Mouse (Mus musculus) heart, postnatal 14 days (tissue): ENCODE results near the gene Myl7. TPM values are rescaled to one million over a fixed set of nuclear protein-coding genes. Genes with fewer than 3 reads are reported as not detected.
"Not testable (repeated sequence)": the region's sequence is repeated elsewhere in the genome, so short reads cannot be mapped to it uniquely, and the experiment has no call there.

Experiments used
- DNase-seq, 2 experiments: peaks; one replicate each; pipeline ENCODE4 v3.0.0; 2021 to 2022
- intact Hi-C: fragments of 180-260 bp; cut with DNase I; formaldehyde crosslinking; loops from one replicate; pipeline ENCODE4 v1.15.1; 2025
- long read RNA-seq, 2 experiments: library from polyadenylated mRNA; stranded (forward); transcript quantifications; one replicate each; pipeline ENCODE4 v2.0.0; 2021
- total RNA-seq, 2 experiments: library from RNA; stranded (reverse); gene quantifications; 2 replicates each; pipeline ENCODE4 v1.2.3; 2021

The Myl7 gene
- 100 to 1,000 TPM; 304 to 849 TPM for total RNA-seq
- long read RNA-seq, experiment 1, transcript Myl7-201 (7 exons, 590 nt), result major isoform, 71 of 161 reads
- long read RNA-seq, experiment 1, partial matches to known transcripts, result 86 of 161 reads
- long read RNA-seq, experiment 1, other reads (novel, unspliced or antisense), result 4 of 161 reads
- long read RNA-seq, experiment 2, transcript Myl7-201 (7 exons, 590 nt), result major isoform, 202 of 406 reads
- long read RNA-seq, experiment 2, partial matches to known transcripts, result 194 of 406 reads
- long read RNA-seq, experiment 2, other reads (novel, unspliced or antisense), result 10 of 406 reads

DNA sequence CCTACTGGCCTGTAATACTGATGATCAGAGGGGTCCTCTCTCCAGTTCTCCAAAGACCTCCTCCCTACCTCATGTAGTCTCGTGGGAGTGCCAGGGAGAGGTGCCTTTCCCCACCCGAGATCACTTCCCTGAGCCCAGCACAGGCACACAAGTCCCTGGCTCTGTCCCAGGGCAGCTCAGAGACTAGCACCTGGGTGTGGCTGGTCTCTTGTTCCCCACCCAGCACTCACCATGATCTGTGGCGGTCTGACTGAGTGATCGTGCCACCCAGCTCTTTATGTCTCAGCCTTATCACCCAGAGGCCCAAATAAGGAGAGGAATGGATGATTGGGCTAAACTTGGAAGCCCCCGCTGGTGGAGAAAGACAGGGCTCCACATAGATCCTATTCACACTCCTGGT lies at the start of gene Myl7:
Gene Myl7, minus strand, starts transcription at position 252 of the 400 bp plus-strand sequence.
- intact Hi-C loops, result no loop called here
- DNase-seq, result no peak

DNA sequence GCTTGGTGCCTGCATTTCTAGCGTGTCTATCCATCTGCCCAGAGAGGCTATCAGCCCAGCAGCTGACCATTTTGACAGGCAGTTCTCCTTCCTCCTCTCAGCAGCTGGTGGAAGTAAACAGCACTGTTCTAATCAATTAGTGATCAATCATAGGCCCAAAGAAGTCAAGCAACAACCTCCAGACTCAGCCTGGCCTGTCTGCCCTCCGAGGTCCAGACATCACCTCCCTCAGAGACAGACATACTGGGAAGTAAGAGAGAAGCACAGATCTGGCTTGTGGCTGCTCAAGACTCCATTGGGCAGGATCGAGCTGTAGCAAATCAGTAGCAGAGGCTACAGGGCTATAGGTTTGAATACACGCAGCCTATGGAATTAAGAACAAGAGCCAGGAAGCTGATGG lies 49.2 kb upstream of the Myl7 start:
- DNase-seq, result no peak
- intact Hi-C loops, result no loop called here

DNA sequence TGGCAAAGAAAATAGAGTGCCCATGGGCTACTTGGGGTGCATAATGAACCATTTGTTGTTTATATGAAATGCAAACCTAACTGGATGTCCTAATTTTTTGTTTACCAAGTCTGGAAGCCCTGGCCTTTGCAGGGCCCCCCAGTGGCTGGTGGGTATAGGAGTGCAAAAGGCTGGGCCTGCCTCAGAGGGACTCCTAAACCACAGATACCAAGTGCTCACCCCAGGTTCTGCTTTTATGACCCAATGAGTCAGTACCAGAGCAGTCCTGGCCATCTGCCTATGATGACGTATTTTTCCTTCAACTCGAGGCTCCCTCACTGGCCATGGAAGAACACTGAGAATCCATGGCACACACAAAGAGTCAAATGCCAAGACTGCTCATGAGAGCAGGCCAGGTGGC lies 46.5 kb upstream of the Myl7 start:
- intact Hi-C loops, result no loop called here
- no peak for DNase-seq

DNA sequence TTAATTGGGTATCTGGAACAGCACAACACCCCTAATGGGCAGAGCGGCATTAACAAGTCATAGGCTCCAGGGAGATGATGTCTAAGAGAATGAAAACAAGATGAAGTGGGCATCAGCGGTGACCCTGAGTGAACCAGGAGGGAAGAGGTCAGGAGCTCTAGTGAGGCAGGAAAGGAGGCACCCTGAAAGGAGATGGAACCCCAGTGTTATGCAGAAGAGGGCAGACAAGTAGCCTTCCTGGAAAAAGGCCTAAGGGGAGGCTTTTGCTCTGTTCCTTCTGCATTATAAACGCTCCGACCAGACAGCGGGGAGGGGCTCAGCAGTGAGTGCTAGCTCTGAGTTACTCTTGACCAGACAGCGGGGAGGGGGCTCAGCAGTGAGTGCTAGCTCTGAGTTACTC lies 44.4 kb upstream of the Myl7 start:
- no peak for DNase-seq
- intact Hi-C loops, result no loop called here

DNA sequence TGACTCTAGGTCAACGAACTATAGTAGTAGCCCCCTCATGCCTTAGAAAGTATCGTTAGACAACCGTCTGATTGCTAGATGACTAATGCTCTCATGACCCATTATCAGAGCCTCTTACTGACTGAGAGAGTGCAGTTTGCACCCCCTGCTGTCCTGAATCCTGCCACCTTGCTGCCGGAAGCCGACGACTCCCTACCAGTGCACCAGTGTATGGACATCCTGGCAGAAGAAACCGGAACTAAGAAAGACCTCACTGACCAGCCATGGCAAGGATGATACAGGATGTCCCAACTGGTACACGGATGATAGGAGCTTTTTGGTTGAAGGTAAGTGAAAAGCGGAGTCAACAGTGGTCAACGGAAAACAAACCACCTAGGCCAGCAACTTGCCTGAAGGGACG lies 35.9 kb upstream of the Myl7 start:
- DNase-seq, intact Hi-C loops: not testable (repeated sequence)

DNA sequence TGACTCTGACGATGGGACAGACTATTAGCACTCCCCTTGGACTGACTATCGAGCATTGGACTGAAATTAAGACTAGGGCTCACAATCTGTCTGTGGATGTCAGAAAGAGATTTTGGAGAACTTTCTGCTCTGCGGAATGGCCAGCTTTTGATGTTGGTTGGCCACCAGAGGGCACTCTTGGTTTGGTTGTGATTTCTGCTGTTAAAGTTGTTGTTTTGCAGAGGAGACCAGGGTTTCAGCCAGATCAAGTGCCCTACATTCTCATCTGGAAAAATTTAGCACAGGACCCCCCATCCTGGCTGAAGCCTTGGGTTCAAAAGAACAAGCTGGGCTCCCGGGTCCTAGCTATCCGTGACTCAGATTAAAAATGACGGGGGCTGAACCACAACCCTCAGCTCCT lies 33.4 kb upstream of the Myl7 start:
- intact Hi-C loops, DNase-seq: not testable (repeated sequence)

DNA sequence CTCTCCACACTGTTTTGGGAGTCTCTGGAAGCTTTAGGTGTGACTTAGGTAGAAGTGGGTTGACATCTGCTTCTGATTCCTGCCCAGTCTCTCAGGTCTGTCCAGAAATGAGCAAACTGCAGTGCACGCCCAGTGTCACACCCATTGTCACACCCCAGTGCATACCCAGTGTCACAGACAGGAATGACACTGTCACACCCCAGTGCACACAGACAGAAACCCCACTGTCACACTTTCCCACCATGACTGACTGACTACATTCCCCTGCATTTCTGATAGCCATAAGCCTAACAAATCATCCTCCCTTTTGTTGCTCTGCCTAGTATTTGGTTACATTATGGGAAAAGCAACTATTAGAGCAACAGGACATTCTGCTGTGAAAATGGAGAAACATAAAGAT lies 32.0 kb upstream of the Myl7 start:
- intact Hi-C loops, result no loop called here
- no peak for DNase-seq

DNA sequence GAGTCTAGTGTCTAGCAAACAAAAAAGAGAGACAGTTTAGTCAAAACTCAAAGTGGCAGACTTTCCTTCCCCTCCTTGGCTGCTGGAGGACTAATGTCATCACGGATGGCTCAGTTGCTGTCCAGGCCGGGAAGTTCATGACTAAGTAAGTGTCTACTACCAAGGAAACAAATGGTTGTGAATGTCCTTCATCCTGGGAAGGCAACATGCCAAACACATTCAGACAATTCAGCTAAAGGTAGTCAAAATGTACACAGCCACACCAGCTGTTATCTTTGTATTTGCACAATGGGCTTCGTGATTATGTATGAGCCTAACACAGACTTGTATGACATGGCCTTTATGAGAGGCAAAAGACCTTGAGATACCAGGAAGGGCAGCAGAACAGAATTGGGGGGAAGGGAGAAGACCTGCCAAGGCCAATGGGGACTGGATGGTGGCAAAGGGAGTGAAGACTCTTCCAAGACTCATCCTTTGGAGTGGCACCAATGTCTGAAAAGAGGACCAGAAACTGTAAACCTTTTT lies 28.2 kb upstream of the Myl7 start:
- intact Hi-C loops, result no loop called here

DNA sequence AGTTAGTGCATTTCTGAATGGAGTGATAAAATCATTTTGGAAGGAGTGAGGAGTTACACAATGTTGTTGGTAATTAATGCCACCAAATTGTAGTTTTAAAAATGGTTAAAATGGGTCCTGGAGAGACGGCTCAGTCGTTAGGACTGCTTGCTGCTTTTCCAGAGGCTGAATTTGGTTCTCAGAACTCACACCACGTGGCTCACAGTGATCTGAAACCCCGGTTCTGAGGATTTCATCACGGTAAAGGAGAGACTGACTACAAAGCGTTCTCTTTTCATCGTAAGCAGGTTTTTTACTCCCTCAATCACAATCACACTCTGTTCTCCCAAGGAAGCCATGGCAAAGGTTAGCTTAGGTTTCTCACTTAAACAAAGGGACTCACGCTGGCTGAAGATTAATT lies 26.1 kb upstream of the Myl7 start:
- intact Hi-C loops, result no loop called here

More for the DNA sequence above, 28.2 kb upstream of the Myl7 start:
- no peak for DNase-seq

DNA sequence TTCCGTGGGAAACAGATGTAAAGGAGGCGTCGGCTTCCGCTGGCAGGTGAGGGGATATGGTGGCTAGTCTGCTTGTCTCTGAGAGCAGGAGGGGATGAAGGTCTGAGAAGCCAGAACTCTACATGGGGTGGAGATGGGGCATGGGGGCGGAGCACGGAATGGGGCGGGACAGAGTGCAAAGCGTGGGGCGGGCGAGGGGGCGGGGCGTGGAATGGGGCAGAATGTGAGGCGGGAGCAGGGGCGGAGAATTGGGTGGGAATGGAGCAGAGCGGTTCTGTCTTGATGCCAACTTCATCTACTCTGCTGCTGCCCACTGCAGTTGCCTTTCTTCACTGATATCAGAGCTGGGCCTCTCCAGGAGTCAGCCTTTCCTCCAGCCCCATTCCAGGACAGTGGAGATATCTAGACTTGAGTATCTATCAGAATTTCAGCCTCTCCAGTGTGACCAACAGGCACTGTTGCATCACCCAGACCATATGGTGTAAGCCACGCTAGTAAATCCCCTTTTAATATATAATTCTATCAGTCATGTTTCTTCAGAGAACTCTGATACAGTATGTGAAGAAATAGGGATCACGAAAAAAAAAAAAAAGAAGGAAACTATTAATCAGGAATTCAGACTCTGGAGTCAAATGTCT lies 21.9 kb upstream of the Myl7 start:
- intact Hi-C loops, result no loop called here
- no peak for DNase-seq

More for the DNA sequence above, 26.1 kb upstream of the Myl7 start:
- DNase-seq, result no peak

DNA sequence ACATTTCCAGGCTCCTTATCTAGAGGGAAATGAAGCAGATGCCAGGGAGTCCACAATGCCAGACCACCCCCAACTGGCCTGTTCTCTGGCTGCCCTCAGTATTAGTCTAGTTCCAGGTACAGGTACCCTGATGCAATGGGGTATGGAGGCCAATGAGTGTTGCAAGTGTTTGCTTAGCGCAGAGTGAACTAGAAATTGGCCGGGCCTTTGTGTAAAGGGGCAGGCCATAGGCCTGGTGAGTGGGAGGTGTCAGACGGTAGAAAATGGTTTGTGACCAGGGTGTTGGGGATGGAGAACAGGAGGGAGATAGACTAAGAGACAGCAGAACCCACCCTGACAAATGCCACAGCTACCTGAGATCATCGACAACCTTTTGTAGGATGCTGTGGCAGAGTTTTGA lies 21.0 kb upstream of the Myl7 start:
- no peak for DNase-seq
- intact Hi-C loops, result no loop called here

DNA sequence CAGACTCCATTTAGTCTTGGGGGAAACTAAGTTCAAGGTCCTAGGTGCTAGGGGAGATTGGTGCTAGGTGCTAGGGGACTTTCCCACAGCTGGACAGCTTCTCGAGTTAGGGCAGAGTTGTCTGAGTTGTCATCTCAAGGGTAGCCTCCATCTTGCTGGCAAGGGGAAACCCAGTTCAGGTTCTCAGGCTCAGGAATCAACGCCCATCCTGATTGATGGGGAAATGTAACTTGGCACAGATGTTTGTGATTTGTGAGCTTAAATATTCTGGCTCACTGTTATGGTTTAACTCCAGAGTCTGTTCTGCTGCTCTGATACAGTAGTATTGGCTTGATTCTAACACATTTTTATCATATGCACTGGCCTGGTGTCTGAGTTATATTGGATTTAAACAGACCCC lies 19.5 kb upstream of the Myl7 start:
- intact Hi-C loops, result no loop called here

DNA sequence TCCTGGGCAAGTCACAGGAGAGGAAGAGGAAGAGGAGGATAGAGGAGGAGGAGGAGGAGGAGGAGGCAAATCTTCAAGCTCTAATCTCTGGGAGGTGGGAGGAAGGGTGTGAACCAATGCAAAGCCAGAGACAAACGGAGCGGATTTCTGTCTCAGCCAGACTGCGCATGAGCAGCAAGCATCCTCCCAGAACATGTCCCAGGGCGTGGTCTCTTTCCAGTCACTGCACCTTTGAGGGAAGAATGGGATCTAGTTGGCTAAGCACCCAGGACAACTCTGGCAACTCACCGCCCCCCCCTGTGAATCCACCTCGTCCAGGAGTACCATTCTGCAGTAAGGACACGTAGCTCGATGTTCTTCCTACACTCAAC lies 17.6 kb upstream of the Myl7 start:
- DNase-seq, result peak in 1 of 2 experiments; percentile 40
- intact Hi-C loops, result no loop called here

More for the DNA sequence above, 19.5 kb upstream of the Myl7 start:
- no peak for DNase-seq

DNA sequence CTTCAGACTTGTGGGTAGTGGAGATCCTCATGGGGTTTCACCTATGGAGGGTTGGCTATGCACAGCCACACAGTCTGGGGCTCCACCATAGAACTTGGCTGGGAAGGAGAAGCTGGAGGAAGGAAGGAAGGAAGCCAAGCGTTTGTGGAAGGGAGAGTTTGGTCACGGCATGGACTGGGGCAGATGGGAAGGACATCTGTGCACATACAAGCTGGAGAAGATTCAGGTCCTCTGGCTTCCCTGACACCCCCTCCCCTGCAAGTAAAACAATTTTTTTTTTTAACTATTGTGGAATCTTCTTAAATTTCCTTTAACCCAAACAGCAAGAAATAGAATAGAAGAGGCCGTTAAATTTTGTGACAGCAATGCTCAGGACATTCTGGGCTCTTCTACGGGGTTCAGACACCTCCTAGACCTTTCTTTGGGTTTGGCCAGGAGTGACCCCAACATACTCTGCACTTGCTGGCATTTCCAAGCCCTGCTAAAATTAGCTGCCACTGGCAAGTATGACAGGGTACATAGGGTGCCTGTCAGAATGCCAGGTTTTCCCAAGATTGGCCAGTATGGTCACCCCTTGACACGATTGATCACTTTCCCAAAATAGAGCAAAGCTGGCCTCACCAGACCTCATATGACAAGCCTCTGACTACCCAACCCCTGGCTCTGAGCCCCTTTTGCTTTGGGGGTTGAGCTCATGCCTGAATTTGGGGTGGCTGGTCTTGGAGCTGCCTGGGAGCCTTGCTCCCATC lies 17.0 kb upstream of the Myl7 start:
- intact Hi-C loops, result no loop called here

DNA sequence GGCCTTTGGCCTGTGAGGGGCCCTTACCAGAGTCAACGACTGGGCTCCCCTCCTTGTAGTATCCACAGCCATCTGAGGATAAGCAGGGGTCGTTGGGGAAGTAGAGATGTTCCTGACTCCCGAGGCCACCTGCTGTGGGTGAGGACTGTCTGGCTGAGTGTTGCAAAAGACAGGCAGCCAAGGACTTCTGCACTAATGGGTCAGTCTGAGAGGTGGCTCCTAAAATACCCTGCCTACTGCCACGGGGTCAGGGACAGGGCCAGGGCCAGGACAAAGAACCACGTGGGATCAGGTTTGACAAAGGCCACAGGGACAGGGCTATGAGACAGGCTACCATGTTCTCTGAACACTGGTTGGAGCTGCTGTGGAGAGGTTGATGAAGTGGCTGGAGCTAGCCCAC lies 16.4 kb upstream of the Myl7 start:
- no peak for DNase-seq
- intact Hi-C loops, result no loop called here

More for the DNA sequence above, 17.0 kb upstream of the Myl7 start:
- peak; percentile 53 to 64 for DNase-seq

DNA sequence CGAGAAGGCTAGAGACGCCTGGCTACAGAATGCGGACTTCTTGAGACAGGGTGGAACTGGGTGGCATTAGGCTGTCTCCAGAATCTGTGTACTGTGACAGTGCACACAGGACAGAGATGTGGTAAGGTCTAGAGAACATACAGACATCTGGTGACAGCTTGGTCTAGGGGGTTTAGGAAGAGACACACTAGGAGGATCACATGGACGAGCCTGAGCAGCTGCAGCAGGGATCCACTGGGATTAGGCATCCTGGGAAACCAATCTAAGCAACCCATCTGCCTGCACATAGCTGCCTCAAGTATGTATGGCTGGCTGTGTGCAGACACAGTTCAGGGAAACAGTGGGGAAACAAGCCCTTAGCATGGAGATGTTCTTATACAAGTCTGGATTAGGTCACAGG lies 15.4 kb upstream of the Myl7 start:
- no peak for DNase-seq
- intact Hi-C loops, result loop anchor here (2.0 kb wide), 1 partner anchor 27 kb away; no protein-coding TSS in a partner anchor

DNA sequence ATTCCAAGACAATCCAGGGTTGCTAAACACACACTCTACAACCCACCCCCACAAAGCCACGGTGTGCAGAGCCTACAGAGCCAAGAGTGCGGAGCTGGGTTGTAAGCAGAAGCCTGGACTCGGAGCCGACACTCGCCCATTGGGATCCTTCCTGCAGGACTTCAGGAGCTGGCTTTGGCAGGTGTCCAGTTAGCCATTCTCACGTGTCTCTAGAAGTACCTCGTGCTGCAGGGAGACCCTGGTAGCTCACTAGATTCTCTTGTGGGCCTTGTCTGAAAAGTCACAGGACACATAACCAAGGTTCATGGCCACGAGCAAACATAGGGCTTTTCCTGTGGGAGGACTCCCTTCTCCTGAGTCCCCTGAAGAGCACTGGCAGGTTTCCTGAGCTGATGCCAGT lies 14.7 kb upstream of the Myl7 start:
- intact Hi-C loops, result loop anchor here (2.0 kb wide), 1 partner anchor 26 kb away; no protein-coding TSS in a partner anchor

DNA sequence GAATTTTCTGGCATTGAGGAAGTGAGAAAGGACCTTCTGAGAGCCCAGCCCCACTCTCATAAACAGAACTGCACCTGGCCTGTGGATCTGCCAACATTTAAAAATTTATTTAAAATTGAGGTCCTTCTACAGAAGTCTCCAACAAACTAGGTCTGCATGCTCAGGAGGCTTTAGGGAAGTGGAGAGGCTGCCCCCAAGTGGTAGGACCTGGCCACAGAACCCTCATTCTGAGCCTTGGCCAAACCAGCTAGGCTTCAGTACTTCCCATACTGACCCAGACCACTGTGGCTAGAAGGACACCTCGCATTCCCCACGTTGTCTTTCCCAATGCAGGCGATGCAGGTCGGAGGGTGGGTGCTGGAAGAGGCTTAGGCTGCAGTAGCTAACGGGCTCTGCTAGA lies 14.1 kb upstream of the Myl7 start:
- intact Hi-C loops, result loop anchor here (2.0 kb wide), 1 partner anchor 26 kb away; no protein-coding TSS in a partner anchor
- peak; percentile 65 to 77 for DNase-seq

More for the DNA sequence above, 14.7 kb upstream of the Myl7 start:
- DNase-seq, result no peak

DNA sequence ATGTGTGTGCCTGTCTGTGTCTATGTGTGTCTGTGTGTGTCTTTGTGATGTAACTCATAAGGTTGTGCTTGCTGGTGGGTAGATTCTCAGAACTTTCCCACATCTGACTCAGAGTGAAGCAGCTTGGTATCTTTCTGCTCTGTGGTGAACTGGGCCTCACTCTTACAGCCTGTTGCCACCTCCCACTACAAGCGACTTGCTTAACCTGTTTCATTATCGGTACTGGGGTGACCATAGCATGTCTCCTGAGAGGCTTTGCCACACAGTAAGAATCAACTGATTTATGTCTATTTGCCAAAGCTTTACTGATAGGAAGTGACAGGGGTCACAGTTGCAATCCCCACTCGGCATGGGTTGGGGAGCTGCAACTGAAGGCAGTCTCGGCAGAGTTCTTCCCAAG lies 10.1 kb upstream of the Myl7 start:
- intact Hi-C loops, result no loop called here
- no peak for DNase-seq

DNA sequence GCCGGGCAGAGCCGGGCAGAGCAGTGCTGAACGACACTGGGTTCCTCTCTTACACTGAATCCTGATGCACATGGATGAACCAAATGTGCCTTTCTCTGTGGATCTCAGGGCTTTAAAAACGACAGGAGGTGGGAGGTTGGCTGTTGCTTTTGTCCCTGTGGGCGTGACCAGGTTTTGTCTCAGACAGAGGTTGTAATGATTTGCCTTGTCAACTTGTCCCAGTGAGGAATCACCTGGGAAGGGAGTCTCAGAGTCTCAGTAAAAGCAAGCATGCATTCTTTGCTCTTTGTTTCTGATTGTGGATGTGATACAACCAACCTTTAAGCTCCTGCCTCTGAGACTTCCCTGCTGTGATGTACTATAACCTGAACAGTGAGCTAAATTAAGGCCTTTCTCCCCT lies 8.5 kb upstream of the Myl7 start:
- intact Hi-C loops, result no loop called here

More for the DNA sequence above, 8.5 kb upstream of the Myl7 start:
- no peak for DNase-seq
